Comparison of ENCODE assay signal across 16 mouse cellular contexts in the genomic region with DNA sequence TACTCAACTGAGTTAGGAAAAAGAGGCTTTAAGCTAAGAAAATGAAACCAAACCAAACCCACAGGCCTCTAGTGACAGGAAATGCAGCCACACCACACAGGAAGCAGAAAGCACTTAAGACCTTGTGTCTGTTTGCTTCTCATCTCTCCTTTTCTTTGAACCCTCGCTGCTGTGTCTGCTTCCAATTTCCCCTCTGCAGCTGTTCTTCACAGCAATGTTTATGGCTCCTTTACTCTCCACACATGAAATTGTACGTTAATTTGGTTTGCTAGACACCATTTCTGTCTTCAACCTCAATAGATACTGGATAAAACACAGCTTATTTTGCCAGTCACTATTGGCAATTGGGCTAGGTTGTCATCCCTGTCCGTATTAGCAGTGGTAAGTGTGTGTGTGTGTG.
A peak's percentile ranks its signal among the peaks of the same experiment; 100 is the strongest.
DNase-seq lines count a peak whose midpoint lies in the region; ATAC-seq and TF ChIP-seq lines count a peak whose summit lies in the region.
"Had no signal": no experiment of that assay in that cellular context is flagged by ENCODE, and none has a peak within 500 bp of the region (broad histone marks: within the 10 kb centered on the region; RNA-seq: fewer than 3 reads in every experiment).

No protein-coding gene starts in this region.

- no peak overlapping the region for H3K27ac ChIP-seq in midbrain, postnatal 0 days (ENCODE audit: low read depth, low read length)
- H3K27ac ChIP-seq: forebrain, embryonic 15.5 days; heart, embryonic 13.5 days; hindbrain, embryonic 13.5 days; liver, embryonic 14.5 days; macrophage had no signal

- H3K4me1 ChIP-seq in midbrain, postnatal 0 days (ENCODE audit: insufficient read depth, low read length) = no peaks in the 10 kb centered on the region
- H3K4me1 ChIP-seq: forebrain, embryonic 15.5 days; hindbrain, embryonic 13.5 days had no signal

- no peak overlapping the region for H3K9ac ChIP-seq in midbrain, postnatal 0 days (replicated peaks; ENCODE audit: low read length, poor library complexity, severe bottlenecking)
- H3K9ac ChIP-seq: forebrain, embryonic 15.5 days; heart, embryonic 13.5 days; hindbrain, embryonic 13.5 days; liver, embryonic 14.5 days had no signal

- no peaks in the 10 kb centered on the region for H3K27me3 ChIP-seq in midbrain, postnatal 0 days (ENCODE audit: insufficient read depth, low read length)
- H3K27me3 ChIP-seq: forebrain, embryonic 15.5 days; heart, embryonic 13.5 days; hindbrain, embryonic 13.5 days had no signal

- H3K36me3 ChIP-seq in midbrain, postnatal 0 days (ENCODE audit: insufficient read depth, low read length) = no peaks in the 10 kb centered on the region
- H3K36me3 ChIP-seq: forebrain, embryonic 15.5 days; heart, embryonic 13.5 days; hindbrain, embryonic 13.5 days had no signal

- H3K9me3 ChIP-seq in midbrain, postnatal 0 days (ENCODE audit: low read length) = no peaks in the 10 kb centered on the region
- H3K9me3 ChIP-seq: forebrain, embryonic 15.5 days; heart, embryonic 13.5 days; hindbrain, embryonic 13.5 days had no signal

- DNase-seq in 3134 (ENCODE audit: extremely low read depth, insufficient read length, low spot score) = peak; percentile 2
- DNase-seq in B cell, adult 2 months = peak; percentile 12 to 19
- DNase-seq in midbrain, postnatal 0 days (ENCODE audit: low spot score) = no peak
- DNase-seq in ovary, adult 18-20 months (ENCODE audit: low spot score) = no peak
- no peak for DNase-seq in retina, embryonic 14.5 days (ENCODE audit: low spot score)
- DNase-seq: cerebellum, adult 8-10 months; gastrocnemius, postnatal 10 days; kidney, adult 8-10 months had no signal

- no peak overlapping the region for H3K4me3 ChIP-seq in midbrain, postnatal 0 days (ENCODE audit: low read depth, low read length)
- H3K4me3 ChIP-seq: forebrain, embryonic 15.5 days; heart, embryonic 13.5 days; hindbrain, embryonic 13.5 days had no signal

- 76% methylated on average over 3 of the region's 3 CpGs for WGBS in midbrain, postnatal 0 days

- ATAC-seq in granulocyte monocyte progenitor cell, adult 5-6 weeks (replicated peaks; ENCODE audit: poor library complexity, severe bottlenecking) = peak; percentile 72
- peak; percentile 92 for ATAC-seq in neutrophil, adult 5-6 weeks (ENCODE audit: extremely low read depth, insufficient number of reproducible peaks, low FRiP score, poor library complexity, severe bottlenecking)
- ATAC-seq in midbrain, postnatal 0 days (ENCODE audit: low FRiP score) = no peak
- no peak for ATAC-seq in frontal cortex, adult (ENCODE audit: low TSS enrichment)
- ATAC-seq: forebrain, embryonic 15.5 days had no signal

- no peak overlapping the region for H3K4me2 ChIP-seq in midbrain, postnatal 0 days (ENCODE audit: low read depth, low read length, poor library complexity, severe bottlenecking)
- H3K4me2 ChIP-seq: forebrain, embryonic 15.5 days; heart, embryonic 13.5 days; hindbrain, embryonic 13.5 days had no signal

- TF ChIP-seq CTCF in midbrain, postnatal 0 days (IDR thresholded peaks at IDR 0.05) = no peak

Comparison
In these comparisons a context has a peak if more than half of its experiments do, and no peak if none do; other contexts are left out.
1. DNase-seq: peak in 3134 (single experiment) and B cell, adult 2 months (2 of 2); none in midbrain, postnatal 0 days (single experiment), ovary, adult 18-20 months (single experiment) and retina, embryonic 14.5 days (single experiment).
2. ATAC-seq: peak in granulocyte monocyte progenitor cell, adult 5-6 weeks (single experiment) and neutrophil, adult 5-6 weeks (single experiment); none in midbrain, postnatal 0 days (single experiment) and frontal cortex, adult (single experiment).